Mouse (Mus musculus) urinary bladder, postnatal 4 days (tissue): ENCODE measurements around the gene Rapgef2.

Experiments
- DNase-seq, 2 experiments: peaks; one replicate each; pipeline ENCODE4 v3.0.0; 2021 to 2022; ENCODE audit warnings: low spot score in 2 of 2

Rapgef2 gene

DNA sequence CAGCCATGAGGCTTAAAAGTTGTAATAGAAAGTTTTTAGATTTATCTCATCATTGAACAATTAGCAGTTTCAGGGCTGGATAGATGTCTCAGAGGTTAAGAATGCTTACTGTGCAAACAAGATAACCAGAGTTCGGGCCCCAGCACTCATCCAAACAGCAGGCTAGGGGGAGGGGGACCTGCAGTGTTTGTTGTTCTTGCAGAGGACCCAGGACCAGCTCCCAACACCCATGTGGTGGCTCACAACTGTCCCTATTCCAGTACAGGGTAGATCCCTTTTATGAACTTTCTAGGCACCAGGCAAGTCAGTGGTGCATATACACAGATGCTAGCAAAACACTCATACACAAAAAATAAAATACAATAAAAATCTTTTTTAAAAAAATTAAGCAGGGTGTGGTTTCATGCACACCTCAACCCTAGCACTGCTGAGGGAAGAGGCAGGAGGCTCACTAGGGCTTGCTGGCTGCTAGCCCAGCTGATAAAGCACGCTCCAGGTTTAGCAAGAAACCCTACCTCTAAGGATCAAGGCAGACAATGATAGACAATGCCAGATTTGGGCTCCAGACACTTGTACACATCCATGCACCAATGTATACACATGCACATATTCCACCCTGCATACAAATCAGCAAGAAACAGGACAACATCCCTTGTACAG lies 118.0 kb downstream of the Rapgef2 start:
- no peak for DNase-seq

DNA sequence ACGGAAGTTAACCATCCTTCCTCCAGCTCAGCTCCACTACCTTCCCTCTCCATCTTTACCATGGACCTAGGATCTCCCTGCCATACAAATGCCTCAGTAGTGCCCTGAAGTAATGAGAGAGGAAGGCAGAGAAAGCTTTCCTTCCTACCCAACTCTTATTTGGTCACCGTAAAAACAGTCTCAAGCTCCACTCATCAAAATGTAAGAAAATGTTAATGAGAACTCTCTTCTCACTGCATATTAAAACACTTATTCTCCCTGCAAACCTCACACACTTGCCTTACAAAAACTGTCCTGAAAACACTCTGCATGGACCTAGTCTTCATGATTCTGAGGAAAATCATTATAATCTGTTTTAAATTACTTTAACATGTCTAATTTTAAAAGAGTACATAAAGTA lies 118.7 kb downstream of the Rapgef2 start:
- no peak for DNase-seq

GRCm38 (mm10) chr3:79161834-79162401 lies 124.4 kb downstream of the Rapgef2 start:
- no peak for DNase-seq

DNA sequence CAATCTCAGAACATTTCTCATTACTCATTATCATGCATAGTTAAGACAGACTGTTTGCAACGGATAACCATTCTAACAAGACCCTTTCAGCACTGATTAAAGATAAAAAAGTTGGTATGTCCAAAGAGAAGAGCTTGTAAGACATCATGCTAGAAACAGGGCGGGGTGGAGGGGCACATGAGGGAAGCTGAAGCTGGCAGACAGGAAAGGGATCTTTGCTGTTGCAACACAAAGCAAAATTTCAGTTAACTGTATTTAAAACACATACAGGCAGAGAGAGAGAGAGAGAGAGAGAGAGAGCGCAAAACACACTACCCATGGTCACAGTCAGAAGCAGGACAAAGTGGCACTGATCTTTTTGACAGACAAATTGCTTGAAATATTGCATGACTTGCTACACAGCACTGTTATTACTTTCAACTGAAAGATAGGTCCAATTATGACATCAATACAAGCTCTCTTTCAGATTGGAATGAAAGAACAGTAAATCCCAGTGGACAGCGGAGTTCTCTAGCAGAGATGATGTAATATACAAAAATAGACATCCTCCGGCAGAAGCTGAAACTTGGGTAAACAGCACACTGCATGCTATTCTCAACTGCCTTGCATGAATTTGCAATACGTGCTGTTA lies 125.1 kb downstream of the Rapgef2 start:
- DNase-seq, result no peak

DNA sequence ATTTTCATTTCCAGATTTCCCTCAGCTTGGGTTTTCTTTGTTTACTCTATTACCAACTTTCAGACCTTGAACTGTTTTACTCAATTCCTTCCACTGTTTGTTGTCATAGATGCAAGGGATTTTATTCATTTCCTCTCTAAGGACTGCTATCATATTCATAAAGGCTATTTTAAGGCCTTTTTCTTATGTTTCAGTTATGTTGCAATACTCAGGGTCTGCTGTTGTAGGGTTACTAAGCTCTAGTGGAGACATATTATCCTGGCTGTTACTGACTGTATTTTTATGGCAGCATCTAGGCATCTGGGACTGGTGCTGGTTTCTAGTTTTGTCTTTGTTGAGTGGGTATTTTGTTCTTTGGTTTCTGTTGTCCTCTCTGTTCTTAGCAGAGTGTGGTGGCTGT lies 128.1 kb downstream of the Rapgef2 start:
- DNase-seq, result no peak

GRCm38 (mm10) chr3:79153039-79153487 lies 133.3 kb downstream of the Rapgef2 start:
- no peak for DNase-seq

GRCm38 (mm10) chr3:79145407-79146055 lies 140.8 kb downstream of the Rapgef2 start:
- DNase-seq, result no peak

DNA sequence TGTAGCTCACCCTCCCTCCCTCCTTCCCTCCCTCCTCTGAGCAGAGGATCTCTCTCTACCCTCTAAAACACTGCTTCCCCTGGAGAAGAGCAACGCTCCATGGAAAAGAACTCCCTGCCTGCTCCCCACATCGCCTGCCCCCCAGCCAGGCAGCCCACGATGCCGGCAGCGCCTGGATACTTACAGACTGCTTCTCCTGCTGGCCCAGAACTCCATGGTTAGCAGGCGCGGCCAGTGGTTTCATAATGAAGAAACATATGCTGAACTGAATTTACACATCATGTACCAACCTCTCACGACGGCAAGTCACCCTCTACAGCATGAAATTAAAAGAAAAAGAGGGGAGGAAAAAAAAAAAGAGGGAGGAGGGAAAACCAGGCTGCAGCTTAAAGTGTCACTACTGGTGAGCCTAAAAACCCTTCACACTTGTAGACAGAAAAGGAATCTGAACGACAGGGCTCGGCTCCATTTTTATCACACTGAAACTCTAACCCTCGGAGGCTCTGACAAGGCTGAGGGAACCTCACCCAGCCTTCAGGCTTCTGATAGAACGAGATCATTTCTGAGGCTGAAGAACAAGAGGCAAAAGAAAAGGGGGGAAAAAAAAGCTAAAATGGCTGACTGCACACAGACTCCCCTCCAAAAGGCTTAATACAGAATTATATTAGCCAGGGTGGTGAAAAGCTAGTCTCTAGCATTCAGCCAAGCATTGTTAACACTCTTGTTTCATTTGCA lies 141.5 kb downstream of the Rapgef2 start:
- DNase-seq, result no peak

GRCm38 (mm10) chr3:79144085-79144484 lies 142.2 kb downstream of the Rapgef2 start:
- DNase-seq, result no peak

DNA sequence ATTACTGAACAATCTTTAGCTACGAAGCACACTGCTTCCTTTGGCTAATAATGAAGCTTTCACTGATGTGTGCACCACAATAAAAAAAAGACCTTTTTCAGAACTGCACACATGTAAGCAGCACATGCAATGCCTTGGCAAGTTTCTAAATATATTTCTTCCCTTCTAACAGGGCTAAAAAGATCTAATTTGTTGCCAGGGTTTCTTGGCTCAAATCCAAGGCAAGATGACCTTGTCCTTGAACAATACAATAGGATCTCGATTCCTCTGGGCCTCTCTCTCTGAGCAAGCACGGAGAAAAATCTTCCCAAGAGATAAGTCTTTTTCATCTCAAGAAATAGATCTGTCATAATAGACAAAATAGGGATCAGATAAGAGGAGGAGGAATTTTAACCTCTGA lies 147.1 kb downstream of the Rapgef2 start:
- no peak for DNase-seq

GRCm38 (mm10) chr3:79138601-79139000 lies 147.7 kb downstream of the Rapgef2 start:
- DNase-seq, result no peak

DNA sequence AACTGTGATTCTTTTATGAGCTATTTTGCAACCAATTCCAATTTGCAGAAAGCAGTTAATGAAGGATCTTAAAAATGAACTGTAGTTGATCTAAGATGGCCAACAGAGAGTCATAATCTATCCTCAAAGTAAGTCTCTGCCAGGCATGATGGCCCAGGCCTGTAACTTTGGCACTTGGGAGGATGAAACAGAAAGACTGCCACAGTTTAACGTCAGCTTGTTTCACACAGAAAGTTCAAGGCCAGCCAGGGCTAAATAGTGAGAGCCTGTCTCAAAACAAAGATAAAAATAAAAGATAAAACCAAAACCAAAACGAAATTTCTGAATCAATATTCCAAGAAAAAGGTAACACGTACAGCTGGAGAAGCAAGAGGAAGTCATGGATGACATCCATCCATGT lies 155.3 kb downstream of the Rapgef2 start:
- DNase-seq, result no peak

GRCm38 (mm10) chr3:79129044-79129600 lies 157.2 kb downstream of the Rapgef2 start:
- no peak for DNase-seq

GRCm38 (mm10) chr3:79127797-79128196 lies 158.5 kb downstream of the Rapgef2 start:
- no peak for DNase-seq

DNA sequence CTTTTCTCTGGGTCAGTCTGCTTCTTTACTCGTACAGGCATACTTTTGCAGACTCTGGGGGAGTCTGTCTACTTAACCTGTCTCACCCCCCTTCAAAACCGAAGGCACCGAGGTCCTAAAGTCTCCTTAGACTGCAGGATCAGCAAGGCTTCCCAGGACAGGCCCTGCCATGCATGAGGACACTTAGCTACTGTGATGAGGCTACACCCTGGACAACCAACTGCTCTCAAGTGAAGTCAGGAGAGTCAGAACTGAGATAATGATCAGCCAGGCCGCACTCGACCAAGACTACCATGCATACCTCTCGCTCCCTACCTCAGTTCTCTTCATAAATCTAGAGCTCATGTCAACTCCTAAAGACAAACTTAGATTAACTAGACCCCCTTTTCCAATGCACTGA lies 159.5 kb downstream of the Rapgef2 start:
- DNase-seq, result no peak

DNA sequence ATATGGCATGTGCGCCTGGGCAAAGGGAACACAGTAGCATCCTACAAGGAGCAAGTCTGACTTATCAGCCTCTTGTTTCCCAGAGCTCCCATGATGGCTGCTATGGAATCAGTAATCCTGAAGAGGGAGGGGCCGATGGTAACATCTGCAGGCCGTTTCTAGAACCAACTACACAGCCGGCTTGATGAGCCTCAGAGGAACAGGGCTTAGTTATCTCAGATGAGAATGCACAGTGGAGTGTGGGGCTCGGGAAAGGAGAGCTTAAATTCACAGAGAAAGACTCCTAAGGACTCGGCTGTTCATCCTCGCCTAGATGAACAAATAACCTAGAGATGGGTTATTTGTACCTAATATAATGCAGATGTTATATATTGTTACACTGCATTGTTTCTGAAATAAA lies 164.9 kb downstream of the Rapgef2 start:
- DNase-seq, result no peak

GRCm38 (mm10) chr3:79119983-79120382 lies 166.3 kb downstream of the Rapgef2 start:
- no peak for DNase-seq

DNA sequence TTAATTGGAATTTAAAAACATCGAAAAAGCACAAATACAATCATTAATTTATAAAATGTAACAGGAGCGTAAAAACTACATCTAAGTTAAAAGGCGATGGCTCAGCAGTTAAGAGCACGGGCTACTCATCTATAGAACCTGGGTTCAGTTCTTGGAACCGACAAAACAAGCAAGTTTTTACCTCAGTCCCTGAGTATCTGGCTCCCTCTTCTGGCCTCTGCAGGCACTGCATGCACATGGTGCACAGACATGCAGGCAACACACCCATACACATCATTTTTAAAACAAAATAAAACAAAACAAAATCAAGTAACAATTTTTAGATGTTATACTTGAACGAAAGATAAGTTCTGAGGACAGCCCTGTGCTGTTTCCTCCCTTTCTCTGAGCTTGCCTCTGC lies 176.2 kb downstream of the Rapgef2 start:
- no peak for DNase-seq

DNA sequence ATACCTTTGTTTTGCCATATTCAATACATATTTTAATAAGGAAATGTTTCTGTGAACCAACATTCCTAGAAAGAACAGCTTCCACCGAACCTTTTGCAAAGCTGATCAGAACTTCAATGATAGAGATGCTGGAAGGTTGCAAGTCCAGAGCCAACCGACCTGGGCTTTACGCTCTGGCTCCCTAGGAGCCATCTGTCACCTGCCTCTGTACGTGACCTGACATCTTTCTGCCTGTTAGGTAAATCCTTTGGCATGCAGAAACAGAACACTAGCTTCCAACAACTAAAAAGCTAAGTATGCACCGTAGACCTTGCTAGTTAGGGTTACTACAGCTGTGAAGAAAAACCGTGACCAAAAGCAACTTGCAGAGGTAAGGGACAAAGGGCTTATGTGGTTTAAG lies 178.1 kb downstream of the Rapgef2 start:
- DNase-seq, result no peak

DNA sequence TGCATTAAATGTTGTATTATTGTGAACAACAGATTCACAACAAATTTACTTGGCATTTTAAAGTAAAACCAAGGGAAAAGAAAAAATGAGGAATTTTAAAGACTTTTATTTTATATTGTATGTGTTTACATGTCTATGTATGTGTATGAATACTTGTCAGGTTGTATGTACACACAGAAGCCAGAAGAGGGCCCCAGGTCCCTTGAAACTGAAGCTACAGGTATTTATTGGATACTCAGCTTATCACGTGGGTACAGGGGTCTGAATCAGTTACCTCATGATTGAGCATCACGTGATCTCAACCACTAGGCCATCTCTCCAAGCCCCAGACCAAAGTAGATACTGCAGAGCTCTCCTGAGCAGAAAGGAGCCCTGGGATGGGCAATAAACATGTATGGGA lies 180.0 kb downstream of the Rapgef2 start:
- no peak for DNase-seq

GRCm38 (mm10) chr3:79103604-79104003 lies 182.7 kb downstream of the Rapgef2 start:
- DNase-seq, result no peak

DNA sequence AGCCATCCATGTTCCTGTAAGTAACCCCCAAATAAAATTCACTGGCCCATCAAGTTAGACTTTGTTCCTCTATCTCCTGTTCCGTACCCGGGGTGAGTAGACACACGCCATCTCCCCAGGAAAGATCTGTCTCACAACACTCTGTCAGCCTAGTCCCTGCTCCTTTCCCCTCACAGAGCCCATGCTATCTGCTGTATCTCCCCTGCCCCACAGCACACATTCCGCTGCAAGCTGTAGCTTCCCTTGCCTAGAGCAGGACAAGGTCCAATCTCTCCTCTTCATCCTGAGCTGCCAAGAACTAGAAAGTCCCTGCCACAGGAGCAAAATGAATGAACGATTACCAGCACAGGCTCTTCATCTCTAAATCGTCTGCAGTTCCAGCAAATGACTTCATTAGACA lies 184.6 kb downstream of the Rapgef2 start:
- no peak for DNase-seq
